Mouse (Mus musculus): Measurements from ENCODE around the gene Hsd17b13.

Gene Hsd17b13

DNA sequence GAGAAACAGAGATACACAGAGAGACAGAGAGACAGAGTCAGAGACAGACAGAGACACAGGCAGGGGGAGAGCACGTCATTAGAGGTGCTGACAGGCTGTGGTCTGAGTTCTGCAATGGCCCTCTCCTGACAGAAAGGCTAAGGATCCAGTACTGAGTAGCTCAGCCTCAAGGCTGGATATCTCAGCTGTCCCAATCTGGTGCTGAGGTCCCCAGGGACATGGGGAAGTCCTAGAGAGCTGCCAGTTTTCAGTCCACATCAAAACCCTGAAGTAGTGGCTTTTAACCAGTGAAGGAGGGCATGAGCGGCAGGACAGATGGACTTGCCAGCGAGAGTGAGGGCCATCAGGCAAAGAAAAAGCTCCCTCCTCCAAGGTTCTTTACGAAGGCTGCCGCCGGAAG is 54.1 kb downstream of the Hsd17b13 start:
- no peak for DNase-seq

DNA sequence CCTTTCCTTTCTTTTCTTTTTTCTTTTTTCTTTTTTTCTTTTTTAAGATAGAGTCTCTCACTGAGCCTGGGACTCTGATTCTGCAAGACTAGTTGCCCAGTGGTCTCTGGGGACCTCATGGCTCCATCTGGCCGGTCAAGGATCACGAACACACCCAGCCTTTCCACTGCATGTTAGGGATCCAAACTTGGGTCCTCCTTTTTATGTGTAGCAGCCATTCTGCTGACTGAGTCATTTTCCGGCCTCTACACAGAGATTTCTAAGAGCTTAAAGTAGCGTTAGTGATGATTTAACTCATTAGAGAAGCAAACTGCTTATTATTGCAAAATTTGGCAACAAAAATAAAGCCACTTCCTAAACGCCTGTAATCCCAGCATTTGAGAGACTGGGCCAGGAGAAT is 54.8 kb downstream of the Hsd17b13 start:
- DNase-seq = no peak

GRCm38 (mm10) chr5:103919497-103919896 is 57.7 kb downstream of the Hsd17b13 start:
- no peak for DNase-seq

DNA sequence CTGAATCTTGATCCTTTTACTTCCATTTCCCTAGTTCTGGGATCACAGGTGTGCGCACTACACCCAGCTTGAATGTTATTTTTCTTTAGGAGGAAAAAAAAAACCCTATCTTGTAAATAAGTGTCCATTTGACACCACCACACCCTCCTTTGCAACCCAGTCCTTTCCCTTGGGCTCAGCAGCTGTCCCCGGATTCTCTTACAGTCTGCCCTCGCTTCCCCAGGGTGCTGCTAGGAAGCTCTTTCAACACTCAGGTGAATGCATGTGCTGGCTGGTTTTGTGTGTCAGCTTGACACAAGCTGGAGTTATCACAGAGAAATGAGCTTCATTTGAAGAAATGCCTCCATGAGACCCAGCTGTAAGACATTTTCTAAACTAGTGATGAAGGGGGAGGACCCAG is 59.0 kb downstream of the Hsd17b13 start:
- no peak for DNase-seq

DNA sequence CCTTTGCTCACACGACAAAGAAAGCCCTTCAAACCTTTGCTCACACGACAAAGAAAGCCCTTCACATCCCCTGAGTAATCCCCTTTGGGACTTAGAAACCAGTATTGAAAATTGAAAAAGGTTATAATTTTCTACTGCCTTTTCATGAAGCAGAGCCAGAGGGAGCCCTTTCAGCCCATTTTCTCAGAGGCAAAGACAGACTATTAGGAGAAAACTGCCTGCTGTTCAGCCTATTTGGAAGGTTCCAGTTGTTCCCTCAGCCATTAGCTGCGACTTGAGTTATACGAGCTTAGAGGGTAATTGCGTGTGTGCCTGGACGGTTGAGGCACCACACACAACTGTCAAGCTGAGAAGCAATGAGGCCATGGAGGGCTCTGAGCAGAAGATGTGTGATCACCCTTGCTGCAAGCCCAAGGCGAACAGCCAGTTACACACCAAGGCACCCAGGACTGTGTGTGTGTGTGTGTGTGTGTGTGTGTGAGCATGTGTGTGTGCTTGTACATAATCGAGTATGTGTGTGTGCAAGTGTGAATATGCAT is 59.8 kb downstream of the Hsd17b13 start:
- no peak for DNase-seq

DNA sequence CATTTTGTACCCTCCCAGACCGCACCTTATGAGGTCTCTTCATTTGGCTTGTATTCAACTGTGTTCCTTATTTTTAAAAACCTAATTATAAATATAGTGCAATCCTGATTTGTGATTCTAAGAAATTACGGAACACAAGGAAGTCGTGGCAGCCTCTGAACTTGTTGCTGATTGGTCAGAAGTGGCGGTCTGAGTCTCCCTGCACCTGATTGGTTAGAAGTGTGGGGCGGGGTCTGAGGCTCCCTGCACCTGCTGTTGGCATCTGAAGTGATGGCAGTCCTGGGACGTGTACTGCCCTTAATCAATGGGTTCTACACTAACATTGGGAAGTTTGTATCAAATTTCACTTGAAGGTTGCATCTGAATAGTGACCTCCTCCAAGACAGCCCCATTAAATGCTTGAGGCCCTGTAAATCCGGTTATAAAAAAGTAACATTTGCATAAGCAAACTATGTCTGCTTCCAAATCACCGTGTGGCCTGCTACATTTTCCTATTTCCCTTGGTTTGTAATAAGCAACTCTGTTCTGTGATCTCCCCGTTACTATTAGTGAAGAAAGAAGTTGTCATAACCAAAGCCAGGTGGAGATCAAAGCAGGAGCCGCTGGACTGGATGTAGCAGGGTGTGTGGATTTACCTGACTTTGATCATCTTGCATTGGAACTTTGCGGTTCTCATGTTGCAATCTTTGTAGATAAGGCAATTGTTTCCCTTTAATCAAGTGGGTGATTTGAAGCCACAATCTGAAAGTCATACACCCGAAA is 60.4 kb downstream of the Hsd17b13 start:
- peak in 1 of 2 experiments; percentile 27 for DNase-seq

- DNase-seq = no peak
Observed at GRCm38 (mm10) chr5:103914335-103915226, 62.6 kb downstream of the Hsd17b13 start.

DNA sequence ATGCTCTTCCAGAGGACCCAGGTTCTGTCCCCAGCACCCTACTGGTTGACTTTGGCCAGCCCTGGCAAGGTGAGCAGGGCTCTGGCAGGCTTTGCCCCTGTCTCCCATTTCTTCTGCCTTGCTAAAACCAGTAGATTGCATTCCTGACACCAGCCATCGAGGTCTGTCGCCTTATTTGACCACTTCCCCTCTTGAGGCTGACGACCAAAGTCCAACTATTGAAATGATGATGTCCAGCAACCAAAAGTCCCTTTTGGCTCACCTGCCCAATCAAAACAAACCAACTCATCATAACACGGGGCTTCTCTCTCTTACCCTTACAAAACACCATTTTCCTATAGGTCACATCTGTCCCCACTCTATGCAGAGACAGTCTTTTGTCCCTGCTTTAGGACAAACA is 64.1 kb downstream of the Hsd17b13 start:
- no peak for DNase-seq

DNA sequence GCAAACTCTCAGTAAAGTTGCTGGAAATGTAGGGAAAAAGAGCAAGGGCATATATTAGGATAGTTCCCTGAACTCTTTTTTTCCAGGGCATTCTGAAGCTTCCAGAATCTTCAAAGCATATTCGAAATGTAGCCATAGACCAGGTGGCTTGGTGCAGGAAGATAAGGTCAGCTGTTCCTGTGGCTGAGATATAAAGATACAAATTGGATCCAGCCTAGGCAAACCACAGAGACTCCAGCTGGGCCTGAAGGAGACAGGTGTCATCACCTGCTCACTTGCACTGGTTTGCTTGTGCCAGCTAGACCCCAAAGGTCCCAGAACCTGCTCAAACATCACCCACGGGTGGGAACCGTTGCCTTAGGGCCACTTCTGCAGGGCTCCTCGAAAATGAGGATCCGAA is 65.7 kb downstream of the Hsd17b13 start:
- DNase-seq = no peak

DNA sequence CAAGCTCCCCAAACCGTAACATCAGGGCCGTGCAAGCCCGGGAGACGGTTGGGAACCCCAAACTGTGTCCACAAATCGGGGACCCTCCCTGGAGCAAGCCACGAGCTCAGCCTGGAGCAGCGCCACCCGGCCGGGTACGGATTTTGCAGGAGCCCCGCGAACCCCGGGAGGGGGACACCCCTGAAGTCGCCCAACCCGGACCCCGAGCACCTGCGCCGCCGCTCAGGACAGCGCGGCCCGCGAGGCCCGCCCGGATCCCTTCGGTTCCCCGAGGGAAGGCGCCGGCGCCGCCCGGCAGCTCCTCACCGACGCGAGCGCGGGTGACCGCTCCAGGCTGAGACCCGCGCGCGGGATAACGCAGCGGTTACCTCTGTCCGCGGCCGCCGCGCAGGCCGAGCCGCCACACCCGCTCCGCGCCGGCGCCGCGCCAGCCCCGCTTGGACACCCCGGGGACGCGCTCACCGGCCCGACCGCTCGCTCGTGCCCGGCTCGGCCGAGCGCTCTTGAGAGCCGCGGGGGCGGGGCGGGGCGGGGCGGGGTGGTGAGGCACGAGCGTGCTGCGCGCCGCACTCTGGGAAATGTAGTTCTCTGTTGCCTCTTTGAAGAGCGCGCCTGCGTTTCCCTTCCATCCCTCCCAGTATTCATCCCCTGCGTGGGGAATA is 66.3 kb downstream of the Hsd17b13 start, which contains the start of gene Klhl8:
Gene Klhl8, minus strand, starts transcription at position 512 of the 662 bp plus-strand sequence.
- peak; percentile 85 to 91 for DNase-seq

DNA sequence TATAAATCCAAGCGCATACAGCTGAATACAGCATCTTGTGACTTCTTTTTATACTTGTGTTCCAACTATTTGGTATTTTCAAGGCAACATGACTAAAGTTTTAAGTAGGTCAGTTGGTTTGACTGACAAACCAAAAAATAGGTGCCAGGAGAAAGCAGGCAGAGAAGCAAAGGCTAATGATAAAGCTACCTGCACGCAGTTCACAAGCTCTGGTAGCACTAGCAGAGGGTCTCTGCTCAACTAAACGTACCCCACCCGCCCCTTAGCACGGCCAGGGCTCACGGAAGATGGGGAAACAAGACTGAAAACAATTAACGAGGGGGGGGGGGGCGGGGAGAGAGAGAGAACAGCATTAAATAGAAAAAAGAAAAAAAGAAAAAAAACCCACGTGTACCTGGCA is 67.1 kb downstream of the Hsd17b13 start:
- DNase-seq = no peak

GRCm38 (mm10) chr5:103909466-103909865 is 67.7 kb downstream of the Hsd17b13 start:
- DNase-seq = no peak

DNA sequence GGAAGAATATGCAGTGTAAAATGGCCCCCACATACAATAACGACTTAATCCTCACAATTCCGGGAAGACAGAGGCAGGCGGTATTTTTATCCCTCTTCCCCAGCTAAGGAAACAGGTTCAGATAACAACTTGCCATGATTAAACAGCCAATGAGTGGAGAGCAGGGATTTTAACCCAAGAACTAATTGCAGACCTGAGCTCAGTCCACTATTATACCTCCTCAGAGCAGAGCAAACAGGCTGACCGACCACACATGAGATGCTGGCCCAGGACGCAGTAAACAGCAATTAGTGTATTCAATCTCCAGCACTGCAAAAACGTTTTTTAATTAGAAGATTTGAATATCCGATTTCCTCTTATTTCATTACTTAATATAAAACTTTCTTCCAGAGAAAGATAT is 68.4 kb downstream of the Hsd17b13 start:
- DNase-seq = no peak

DNA sequence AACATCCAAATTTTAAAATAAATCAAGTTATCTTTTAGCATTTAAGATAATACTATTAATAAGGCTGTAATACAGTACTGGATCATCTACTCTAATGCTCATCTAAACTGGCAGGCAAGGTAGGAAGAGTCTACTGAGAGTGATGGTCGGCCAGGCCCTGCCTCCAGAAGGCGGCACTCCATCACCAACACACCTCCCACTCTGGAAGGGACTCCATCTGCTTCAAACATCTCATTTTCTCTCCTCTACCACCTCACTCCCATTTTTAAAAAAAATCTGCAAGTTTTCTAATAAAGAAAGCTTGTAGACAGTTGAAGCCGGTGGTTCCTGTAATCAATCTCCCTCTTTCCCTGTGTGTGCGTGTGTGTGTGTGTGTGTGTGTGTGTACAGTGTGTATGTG is 69.4 kb downstream of the Hsd17b13 start:
- DNase-seq = no peak

DNA sequence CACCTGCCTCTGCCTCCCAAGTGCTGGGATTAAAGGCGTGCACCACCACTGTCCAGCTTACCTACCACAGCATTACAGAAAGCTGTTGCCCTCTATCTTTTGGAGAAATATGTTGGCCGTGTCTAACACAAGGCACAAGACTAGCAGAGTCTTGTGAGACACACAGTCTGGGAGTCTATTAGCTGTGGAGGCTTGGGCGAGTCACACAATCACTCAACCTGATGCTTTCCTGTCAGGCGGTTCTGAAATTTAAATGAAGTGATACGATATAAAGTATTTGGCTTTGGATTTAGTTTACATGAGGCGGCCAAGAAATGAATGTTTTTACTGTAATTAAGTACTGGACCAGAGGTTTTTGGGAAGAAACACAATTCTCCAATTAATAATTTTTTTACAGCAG is 71.0 kb downstream of the Hsd17b13 start:
- DNase-seq = no peak

Measured in lung, adult 18-20 months (tissue).